Mouse (Mus musculus): Measurements from ENCODE around the gene Sv2b.

DNA sequence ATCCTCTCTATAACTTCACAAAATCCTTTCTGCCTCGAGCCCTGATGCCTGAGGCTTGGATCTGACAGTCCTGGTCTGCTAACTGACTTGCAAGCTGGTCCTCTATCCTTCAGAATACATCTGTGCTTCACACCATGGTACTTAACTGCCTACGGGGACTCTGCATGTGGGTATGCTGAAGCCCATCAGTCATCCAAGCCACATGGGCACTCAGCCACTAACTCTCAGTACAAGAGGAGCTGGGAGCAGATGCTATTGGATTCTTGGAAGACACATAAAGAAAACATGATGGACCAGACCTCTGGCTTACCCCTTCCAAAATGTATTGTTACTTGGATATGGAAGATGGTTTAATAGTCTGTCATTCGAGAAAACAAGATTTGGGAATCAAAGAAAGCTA, 103.7 kb downstream of the Sv2b start:
- TF ChIP-seq CTCF (IDR thresholded peaks at IDR 0.05) (no peak), EP300 (IDR thresholded peaks at IDR 0.05; ENCODE audit: insufficient read depth, low read depth, low read length) (no peak)

All from heart, adult 2 months (tissue).